Mouse (Mus musculus): Measurements from ENCODE around the gene Runx1. TPM values are rescaled to one million over a fixed set of nuclear protein-coding genes. Genes with fewer than 3 reads are reported as not detected.
A peak's percentile ranks its signal among the peaks of the same experiment; 100 is the strongest.

The Runx1 gene
- total RNA-seq, 2 experiments from 2014 or later: 2.5 to 2.9 TPM

GRCm38 (mm10) chr16:92609006-92609716, 216.8 kb downstream of the Runx1 start:
- peak; percentile 64 for DNase-seq

- no peak for DNase-seq
These were observed 217.6 kb downstream of the Runx1 start for GRCm38 (mm10) chr16:92608180-92608960.

GRCm38 (mm10) chr16:92606491-92606965, 219.4 kb downstream of the Runx1 start:
- no peak for DNase-seq

- no peak for DNase-seq
These were observed 220.1 kb downstream of the Runx1 start for GRCm38 (mm10) chr16:92605606-92606490.

- no peak for DNase-seq
These were observed 223.4 kb downstream of the Runx1 start for GRCm38 (mm10) chr16:92602504-92602903.

GRCm38 (mm10) chr16:92601270-92601826, 224.6 kb downstream of the Runx1 start:
- no peak for DNase-seq

GRCm38 (mm10) chr16:92599451-92599850, 226.5 kb downstream of the Runx1 start:
- DNase-seq: no peak

- no peak for DNase-seq
These were observed 228.3 kb downstream of the Runx1 start for GRCm38 (mm10) chr16:92597655-92598054.

- no peak for DNase-seq
These were observed 233.7 kb downstream of the Runx1 start for GRCm38 (mm10) chr16:92592207-92592606.

GRCm38 (mm10) chr16:92591783-92592182, 234.2 kb downstream of the Runx1 start:
- DNase-seq: no peak

GRCm38 (mm10) chr16:92587836-92588235, 238.1 kb downstream of the Runx1 start:
- DNase-seq: no peak

- no peak for DNase-seq
These were observed 244.2 kb downstream of the Runx1 start for GRCm38 (mm10) chr16:92581767-92582166.

GRCm38 (mm10) chr16:92580981-92581380, 245.0 kb downstream of the Runx1 start:
- DNase-seq: no peak

GRCm38 (mm10) chr16:92578915-92579653, 246.9 kb downstream of the Runx1 start:
- DNase-seq: no peak

GRCm38 (mm10) chr16:92577381-92577780, 248.6 kb downstream of the Runx1 start:
- no peak for DNase-seq

- DNase-seq: no peak
These were observed 250.2 kb downstream of the Runx1 start for GRCm38 (mm10) chr16:92575792-92576191.

GRCm38 (mm10) chr16:92573193-92573592, 252.8 kb downstream of the Runx1 start:
- DNase-seq: no peak

GRCm38 (mm10) chr16:92571246-92571645, 254.7 kb downstream of the Runx1 start:
- DNase-seq: no peak

- no peak for DNase-seq
These were observed 259.8 kb downstream of the Runx1 start for GRCm38 (mm10) chr16:92566146-92566545.

GRCm38 (mm10) chr16:92565708-92566107, 260.2 kb downstream of the Runx1 start:
- DNase-seq: peak; percentile 57

GRCm38 (mm10) chr16:92565291-92565690, 260.7 kb downstream of the Runx1 start:
- no peak for DNase-seq
